Mouse (Mus musculus): ENCODE measurements around the gene Szrd1. TPM values are rescaled to one million over a fixed set of nuclear protein-coding genes. Genes with fewer than 3 reads are reported as not detected.

The Szrd1 gene
- polyA plus RNA-seq, 1 experiment: 136 TPM

- Histone ChIP-seq H3K36me3 (replicated peaks; ENCODE audit: low read length) (no peaks in the 10 kb centered on the region), H3K9me3 (no peaks in the 10 kb centered on the region), H3K27me3 (replicated peaks) (peaks cover 30% of the 10 kb centered on the region), H3K4me3 (replicated peaks) (peak overlapping the region; percentile 23), H3K4me1 (peaks cover 13% of the 10 kb centered on the region)
- TF ChIP-seq GATA1 (IDR thresholded peaks at IDR 0.05; ENCODE audit: borderline replicate concordance, low read length): no peak
Measured at GRCm38 (mm10) chr4:141098935-141099334, 40.6 kb downstream of the Szrd1 start.

- Histone ChIP-seq H3K9me3 (no peaks in the 10 kb centered on the region), H3K27me3 (replicated peaks) (peaks cover 23% of the 10 kb centered on the region), H3K36me3 (replicated peaks; ENCODE audit: low read length) (no peaks in the 10 kb centered on the region), H3K4me3 (replicated peaks) (no peak overlapping the region), H3K4me1 (peaks cover 9% of the 10 kb centered on the region)
- TF ChIP-seq FLI1 (IDR thresholded peaks at IDR 0.05; ENCODE audit: low read length) (no peak), GATA1 (IDR thresholded peaks at IDR 0.05; ENCODE audit: borderline replicate concordance, low read length) (no peak)
Measured at GRCm38 (mm10) chr4:141096710-141097109, 42.9 kb downstream of the Szrd1 start.

DNA sequence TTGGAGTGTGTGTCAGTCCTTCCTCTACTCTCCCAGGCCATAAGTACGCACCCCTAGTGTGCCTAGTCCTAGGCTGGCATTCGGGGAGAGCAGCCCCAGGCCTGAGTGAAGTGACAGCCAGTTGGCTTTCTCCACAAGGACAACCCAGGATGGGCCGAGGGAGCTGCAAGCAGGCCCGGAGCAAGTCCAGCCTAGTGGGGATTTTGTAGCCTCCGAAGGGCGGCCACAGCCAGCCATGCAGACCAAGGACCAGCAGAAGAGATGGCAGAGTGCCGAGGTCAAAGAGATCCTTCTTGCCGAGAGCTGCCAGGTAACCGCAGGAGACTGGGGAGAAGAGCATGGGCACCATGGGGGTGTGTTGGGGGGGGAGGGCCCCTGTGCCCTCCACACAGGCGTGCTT is 44.6 kb downstream of the Szrd1 start:
- TF ChIP-seq FLI1 (IDR thresholded peaks at IDR 0.05; ENCODE audit: low read length) (no peak), GATA1 (IDR thresholded peaks at IDR 0.05; ENCODE audit: borderline replicate concordance, low read length) (no peak)
- no peak overlapping the region for H3K4me3 ChIP-seq (replicated peaks)
- no peaks in the 10 kb centered on the region for H3K36me3 ChIP-seq (replicated peaks; ENCODE audit: low read length)
- H3K9me3 ChIP-seq: no peaks in the 10 kb centered on the region
- H3K27me3 ChIP-seq (replicated peaks): peaks cover 35% of the 10 kb centered on the region
- H3K4me1 ChIP-seq: peaks cover 9% of the 10 kb centered on the region

DNA sequence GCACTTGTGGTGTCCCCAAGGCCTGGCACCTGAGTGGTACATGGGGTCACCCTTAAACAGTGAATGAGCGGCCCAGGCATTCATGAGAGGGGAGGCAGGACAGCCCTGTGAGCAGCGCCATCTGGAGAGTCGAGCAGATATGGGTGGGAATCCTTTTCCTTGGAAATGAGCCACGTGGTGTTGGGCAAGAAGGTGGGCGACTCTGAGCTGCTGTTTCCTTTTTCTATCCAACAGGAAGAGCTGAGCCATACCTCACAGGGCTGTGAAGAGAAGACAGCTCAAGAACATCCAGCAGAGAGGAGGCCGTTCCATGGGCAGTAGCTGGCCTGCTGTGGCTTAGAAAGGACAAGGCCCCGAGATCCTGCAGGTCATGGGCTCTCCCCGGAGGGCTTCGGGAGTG is 50.9 kb downstream of the Szrd1 start:
- H3K4me1 ChIP-seq: peaks cover 4% of the 10 kb centered on the region; the same call in 1 of the 2 replicates
- H3K27me3 ChIP-seq (replicated peaks): peaks cover 45% of the 10 kb centered on the region
- H3K4me3 ChIP-seq (replicated peaks): no peak overlapping the region
- TF ChIP-seq FLI1 (IDR thresholded peaks at IDR 0.05; ENCODE audit: low read length) (no peak), GATA1 (IDR thresholded peaks at IDR 0.05; ENCODE audit: borderline replicate concordance, low read length) (no peak)
- peaks cover 3% of the 10 kb centered on the region; the same call in 1 of the 2 replicates for H3K9me3 ChIP-seq
- H3K36me3 ChIP-seq (replicated peaks; ENCODE audit: low read length): no peaks in the 10 kb centered on the region

- TF ChIP-seq GATA1 (IDR thresholded peaks at IDR 0.05; ENCODE audit: borderline replicate concordance, low read length) (no peak), FLI1 (IDR thresholded peaks at IDR 0.05; ENCODE audit: low read length) (no peak)
- H3K27me3 ChIP-seq (replicated peaks): peaks cover 45% of the 10 kb centered on the region
Measured at GRCm38 (mm10) chr4:141088033-141088432, 51.5 kb downstream of the Szrd1 start, which contains the start of gene Spata21. Gene Spata21, plus strand, starts transcription at chr4:141088333.

DNA sequence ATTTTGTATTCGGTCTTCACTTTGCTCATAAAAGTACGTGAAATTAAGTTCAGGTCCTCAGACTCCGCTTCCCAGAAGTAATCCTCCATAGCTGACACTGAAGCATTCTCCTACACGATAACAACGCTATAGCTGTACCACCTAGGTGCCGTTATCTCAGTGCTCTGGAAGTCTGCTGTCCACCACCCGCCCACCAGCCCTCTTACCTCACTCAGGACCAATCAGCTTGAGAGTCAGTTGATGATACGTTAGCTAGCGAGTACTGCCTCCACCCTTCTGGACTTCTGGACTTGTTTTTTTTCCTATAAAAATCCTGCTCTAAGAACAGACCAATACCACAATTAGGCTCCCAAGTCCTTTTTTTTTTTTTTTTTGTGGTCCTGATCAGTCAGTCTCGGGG is 52.7 kb downstream of the Szrd1 start:
- peaks cover 42% of the 10 kb centered on the region for H3K27me3 ChIP-seq (replicated peaks)
- H3K9me3 ChIP-seq: peaks cover 3% of the 10 kb centered on the region; the same call in 1 of the 2 replicates
- TF ChIP-seq FLI1 (IDR thresholded peaks at IDR 0.05; ENCODE audit: low read length): no peak
- TF ChIP-seq GATA1 (IDR thresholded peaks at IDR 0.05; ENCODE audit: borderline replicate concordance, low read length): no peak
- no peaks in the 10 kb centered on the region for H3K36me3 ChIP-seq (replicated peaks; ENCODE audit: low read length)
- H3K4me1 ChIP-seq: peaks cover 4% of the 10 kb centered on the region; the same call in 1 of the 2 replicates
- no peak overlapping the region for H3K4me3 ChIP-seq (replicated peaks)

More at GRCm38 (mm10) chr4:141088033-141088432, 51.5 kb downstream of the Szrd1 start, which contains the start of gene Spata21:
- Histone ChIP-seq H3K9me3 (peaks cover 3% of the 10 kb centered on the region; the same call in 1 of the 2 replicates), H3K36me3 (replicated peaks; ENCODE audit: low read length) (no peaks in the 10 kb centered on the region), H3K4me1 (peaks cover 4% of the 10 kb centered on the region; the same call in 1 of the 2 replicates), H3K4me3 (replicated peaks) (no peak within 1 kb of the TSS)

GRCm38 (mm10) chr4:141078510-141079137 is 61.0 kb downstream of the Szrd1 start:
- H3K4me3 ChIP-seq (replicated peaks): peak overlapping the region; percentile 98

GRCm38 (mm10) chr4:141077681-141078509 is 61.7 kb downstream of the Szrd1 start, which contains the start of gene Necap2:
Gene Necap2, minus strand, starts transcription at chr4:141078357.
- TF ChIP-seq FLI1 (IDR thresholded peaks at IDR 0.05; ENCODE audit: low read length) (peak; percentile 99), GATA1 (IDR thresholded peaks at IDR 0.05; ENCODE audit: borderline replicate concordance, low read length) (no peak)
- peak within 1 kb of the TSS; percentile 98 for H3K4me3 ChIP-seq (replicated peaks)
- peaks cover 7% of the 10 kb centered on the region; the same call in 1 of the 2 replicates for H3K9me3 ChIP-seq
- peaks cover 49% of the 10 kb centered on the region for H3K4me1 ChIP-seq
- peaks cover 2% of the 10 kb centered on the region for H3K27me3 ChIP-seq (replicated peaks)
- H3K36me3 ChIP-seq (replicated peaks; ENCODE audit: low read length): peaks cover 26% of the 10 kb centered on the region

More at GRCm38 (mm10) chr4:141078510-141079137, 61.0 kb downstream of the Szrd1 start:
- peaks cover 7% of the 10 kb centered on the region; the same call in 1 of the 2 replicates for H3K9me3 ChIP-seq
- peaks cover 2% of the 10 kb centered on the region for H3K27me3 ChIP-seq (replicated peaks)
- H3K36me3 ChIP-seq (replicated peaks; ENCODE audit: low read length): peaks cover 18% of the 10 kb centered on the region
- TF ChIP-seq GATA1 (IDR thresholded peaks at IDR 0.05; ENCODE audit: borderline replicate concordance, low read length) (no peak), FLI1 (IDR thresholded peaks at IDR 0.05; ENCODE audit: low read length) (no peak)
- H3K4me1 ChIP-seq: peaks cover 42% of the 10 kb centered on the region

GRCm38 (mm10) chr4:141076761-141077506 is 62.6 kb downstream of the Szrd1 start:
- peaks cover 7% of the 10 kb centered on the region; the same call in 1 of the 2 replicates for H3K9me3 ChIP-seq
- H3K4me1 ChIP-seq: peaks cover 58% of the 10 kb centered on the region
- H3K36me3 ChIP-seq (replicated peaks; ENCODE audit: low read length): peaks cover 35% of the 10 kb centered on the region
- TF ChIP-seq GATA1 (IDR thresholded peaks at IDR 0.05; ENCODE audit: borderline replicate concordance, low read length) (no peak), FLI1 (IDR thresholded peaks at IDR 0.05; ENCODE audit: low read length) (no peak)
- peak overlapping the region; percentile 98 for H3K4me3 ChIP-seq (replicated peaks)
- no peaks in the 10 kb centered on the region for H3K27me3 ChIP-seq (replicated peaks)
